ENCODE assay signal across 10 mouse cellular contexts in genomic region chr1:64116746-64117455, GRCm38 (mm10). TPM values are rescaled to one million over a fixed set of nuclear protein-coding genes. Genes with fewer than 3 reads are reported as not detected.
DNase-seq lines count a peak whose midpoint lies in the region; ATAC-seq and TF ChIP-seq lines count a peak whose summit lies in the region.
"Had no signal": no experiment of that assay in that cellular context is flagged by ENCODE, and none has a peak within 500 bp of the region (broad histone marks: within the 10 kb centered on the region; RNA-seq: fewer than 3 reads in every experiment).

No protein-coding gene starts in this region.

- no peak for TF ChIP-seq EP300 in heart, adult 2 months (IDR thresholded peaks at IDR 0.05; ENCODE audit: insufficient read depth, low read depth, low read length)

- H3K36me3 ChIP-seq in heart, adult 2 months (ENCODE audit: control insufficient read depth, insufficient read depth, low read length) = peaks cover 41% of the 10 kb centered on the region
- no peaks in the 10 kb centered on the region for H3K36me3 ChIP-seq in neural tube, embryonic 11.5 days (ENCODE audit: control insufficient read depth, insufficient read depth, low read length)
- H3K36me3 ChIP-seq in hindbrain, embryonic 13.5 days = no peaks in the 10 kb centered on the region
- no peaks in the 10 kb centered on the region for H3K36me3 ChIP-seq in neural tube, embryonic 14.5 days (ENCODE audit: control insufficient read depth, insufficient read depth, low read length)
- H3K36me3 ChIP-seq: liver, embryonic 15.5 days had no signal

- peak overlapping the region; percentile 100 for H3K27ac ChIP-seq in heart, adult 2 months
- no peak overlapping the region for H3K27ac ChIP-seq in neural tube, embryonic 11.5 days (ENCODE audit: low read depth, low read length)
- H3K27ac ChIP-seq in hindbrain, embryonic 13.5 days = peak overlapping the region; percentile 100
- H3K27ac ChIP-seq in neural tube, embryonic 14.5 days (ENCODE audit: low read depth, low read length) = 0 out of 2 replicates have a peak overlapping the region, but pooled peaks have one; percentile 49
- H3K27ac ChIP-seq: liver, embryonic 15.5 days had no signal

- H3K4me3 ChIP-seq in heart, adult 2 months = no peak overlapping the region
- H3K4me3 ChIP-seq in neural tube, embryonic 11.5 days (ENCODE audit: low read depth, low read length) = no peak overlapping the region
- peak overlapping the region; percentile 63 for H3K4me3 ChIP-seq in hindbrain, embryonic 13.5 days
- peak overlapping the region; percentile 81 for H3K4me3 ChIP-seq in neural tube, embryonic 14.5 days (ENCODE audit: low read depth, low read length)
- H3K4me3 ChIP-seq: liver, embryonic 15.5 days had no signal

- no peak for DNase-seq in heart, adult 2 months
- no peak for DNase-seq in heart, postnatal 25 days (ENCODE audit: low spot score)
- DNase-seq in neural tube, embryonic 11.5 days (ENCODE audit: low spot score) = no peak
- no peak for DNase-seq in neural tube, embryonic 10.5 days (ENCODE audit: extremely low spot score, low spot score)
- DNase-seq in yolk sac, embryonic 10.5 days (ENCODE audit: low spot score) = no peak
- DNase-seq in adrenal gland, adult 18-20 months (ENCODE audit: low spot score in 2 of 2) = no peak
- DNase-seq: layer of hippocampus, adult 9-11 months had no signal

- peaks cover 22% of the 10 kb centered on the region for H3K4me1 ChIP-seq in heart, adult 2 months (ENCODE audit: control insufficient read depth, insufficient read depth, low read length)
- H3K4me1 ChIP-seq in neural tube, embryonic 11.5 days (ENCODE audit: control insufficient read depth, insufficient read depth, low read length) = peaks cover 4% of the 10 kb centered on the region; the same call in 1 of the 2 replicates
- H3K4me1 ChIP-seq in hindbrain, embryonic 13.5 days (replicated peaks) = peaks cover 61% of the 10 kb centered on the region
- peaks cover 21% of the 10 kb centered on the region for H3K4me1 ChIP-seq in neural tube, embryonic 14.5 days (ENCODE audit: control insufficient read depth, insufficient read depth, low read length)

- TF ChIP-seq POLR2A in heart, adult 2 months (IDR thresholded peaks at IDR 0.05; ENCODE audit: insufficient read depth, low read depth, low read length) = no peak

- peaks cover 11% of the 10 kb centered on the region for H3K79me2 ChIP-seq in heart, adult 2 months (replicated peaks; ENCODE audit: control insufficient read depth, insufficient read depth, low read length)

- H3K9ac ChIP-seq in heart, adult 2 months (ENCODE audit: low read depth, low read length) = 0 out of 2 replicates have a peak overlapping the region, but pooled peaks have one; percentile 12
- no peak overlapping the region for H3K9ac ChIP-seq in neural tube, embryonic 11.5 days (ENCODE audit: low read length)
- H3K9ac ChIP-seq in hindbrain, embryonic 13.5 days = peak overlapping the region; percentile 96
- H3K9ac ChIP-seq in neural tube, embryonic 14.5 days (replicated peaks; ENCODE audit: low read depth, low read length) = peak overlapping the region; percentile 41; the same call in 1 of the 2 replicates
- H3K9ac ChIP-seq: liver, embryonic 15.5 days had no signal

- TF ChIP-seq CTCF in heart, adult 2 months (IDR thresholded peaks at IDR 0.05) = no peak

- no peak for ATAC-seq in neural tube, embryonic 11.5 days (ENCODE audit: insufficient read depth, low FRiP score, low TSS enrichment)
- no peak for ATAC-seq in hindbrain, embryonic 13.5 days (ENCODE audit: low FRiP score)
- no peak for ATAC-seq in neural tube, embryonic 14.5 days (ENCODE audit: low read depth)

- H3K27me3 ChIP-seq in heart, adult 2 months (ENCODE audit: control insufficient read depth, insufficient read depth, low read length) = no peaks in the 10 kb centered on the region
- no peaks in the 10 kb centered on the region for H3K27me3 ChIP-seq in neural tube, embryonic 11.5 days (ENCODE audit: control insufficient read depth, insufficient read depth, low read length)
- no peaks in the 10 kb centered on the region for H3K27me3 ChIP-seq in hindbrain, embryonic 13.5 days
- H3K27me3 ChIP-seq in neural tube, embryonic 14.5 days (ENCODE audit: control insufficient read depth, insufficient read depth, low read length) = no peaks in the 10 kb centered on the region

- H3K9me3 ChIP-seq in neural tube, embryonic 11.5 days (ENCODE audit: control insufficient read depth, low read length) = no peaks in the 10 kb centered on the region
- no peaks in the 10 kb centered on the region for H3K9me3 ChIP-seq in hindbrain, embryonic 13.5 days
- no peaks in the 10 kb centered on the region for H3K9me3 ChIP-seq in neural tube, embryonic 14.5 days (ENCODE audit: control insufficient read depth, low read length)
- H3K9me3 ChIP-seq: liver, embryonic 15.5 days had no signal

- H3K4me2 ChIP-seq in neural tube, embryonic 11.5 days (ENCODE audit: low read depth) = peak overlapping the region; percentile 66
- H3K4me2 ChIP-seq in hindbrain, embryonic 13.5 days = peak overlapping the region; percentile 80
- H3K4me2 ChIP-seq in neural tube, embryonic 14.5 days (ENCODE audit: low read depth, low read length) = peak overlapping the region; percentile 70

- intact Hi-C loops in heart, adult 2 months (cut with DNase I) = loop anchor here (1.0 to 10.0 kb wide), 3 partner anchors 20 to 418 kb away; partner anchors contain the start of gene Creb1
- intact Hi-C loops in heart, postnatal 25 days (cut with DNase I) = loop anchor here (2.0 to 10.0 kb wide), 3 partner anchors 16 to 352 kb away; partner anchors contain the start of gene 4933402D24Rik

- WGBS in heart, adult 2 months = 38% methylated on average over 6 of the region's 6 CpGs
- 76% methylated on average over 6 of the region's 6 CpGs for WGBS in neural tube, embryonic 11.5 days
- WGBS in hindbrain, embryonic 13.5 days = 44% methylated on average over 6 of the region's 6 CpGs
- 43% methylated on average over 6 of the region's 6 CpGs for WGBS in neural tube, embryonic 14.5 days

RNA-seq across cellular contexts. Expression of gene Klf7, which starts 5.2 kb away (rescaled TPM):
- 10 to 100 TPM; 18.4 to 18.9 TPM for total RNA-seq in heart, adult 2 months (2021)
- 10.3 and 15.7 TPM in 2 replicates for polyA plus RNA-seq in heart, adult 2 months (2012; rRNA removed)
- 10 to 100 TPM; 18.2 to 19.1 TPM for total RNA-seq in heart, postnatal 25 days (2021)
- polyA plus RNA-seq in neural tube, embryonic 11.5 days (2014; fragmentation: Nextera tagmentation; extraction: Ambion mirVana) = 31.6 and 35.5 TPM in 2 replicates
- polyA plus RNA-seq in hindbrain, embryonic 13.5 days (2015; fragmentation: Nextera tagmentation; extraction: Ambion mirVana) = 93.3 and 100 TPM in 2 replicates
- polyA plus RNA-seq in neural tube, embryonic 14.5 days (2014; fragmentation: Nextera tagmentation; extraction: Ambion mirVana) = 71.4 and 78.3 TPM in 2 replicates
- total RNA-seq in adrenal gland, adult 18-20 months (2021) = 10 to 100 TPM; 15.3 to 19.1 TPM

Comparison
In these comparisons a context has a peak if more than half of its experiments do, and no peak if none do; other contexts are left out.
1. H3K4me3 ChIP-seq: peak in hindbrain, embryonic 13.5 days (single experiment) and neural tube, embryonic 14.5 days (single experiment); none in heart, adult 2 months (single experiment) and neural tube, embryonic 11.5 days (single experiment).
2. Peak in every context shown above with its lines, with median percentiles within 50 percentile points of each other: H3K4me2 ChIP-seq.